Mouse (Mus musculus) regulatory T cell (primary cell): ENCODE data around the gene Myo9b.

ENCODE experiments used
- in situ Hi-C: fragments of 300-600 bp; cut with MboI, MseI; formaldehyde crosslinking; loops from one replicate; pipeline ENCODE4 v1.15.1; 2025; ENCODE audit warnings: high pct_unique_total_duplicates

The Myo9b gene

GRCm38 (mm10) chr8:71366771-71367528 lies 94.4 kb downstream of the Myo9b start, which contains the start of gene Use1:
Gene Use1, plus strand, starts transcription at chr8:71366848.
- in situ Hi-C loops: loop anchor here (5.0 kb wide), 1 partner anchor 95 kb away; the partner anchor contains the start of genes Haus8 and Myo9b

- in situ Hi-C loops: loop anchor here (5.0 kb wide), 1 partner anchor 95 kb away; the partner anchor contains the start of genes Haus8 and Myo9b
These were observed 95.1 kb downstream of the Myo9b start for GRCm38 (mm10) chr8:71367529-71368176.

DNA sequence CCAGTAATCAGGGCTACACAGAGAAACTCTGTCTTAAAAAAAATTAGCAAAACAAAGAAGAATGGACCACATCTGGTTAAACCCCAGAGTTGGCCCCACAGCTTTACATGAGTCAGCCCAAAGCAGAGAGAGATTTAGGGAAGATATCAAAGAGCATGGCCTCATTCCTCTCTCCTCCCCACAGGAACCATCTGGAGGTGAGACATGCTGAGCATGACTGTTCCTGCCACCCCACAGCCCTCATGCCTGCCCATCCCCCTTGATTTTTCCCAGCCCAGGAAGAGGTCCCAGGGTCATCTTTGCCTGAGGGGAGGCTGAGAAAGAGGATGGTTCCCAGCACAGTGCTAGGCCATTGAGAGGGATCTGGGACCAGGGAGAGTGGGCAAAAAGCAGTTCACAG lies 95.9 kb downstream of the Myo9b start:
- in situ Hi-C loops: loop anchor here (5.0 kb wide), 1 partner anchor 96 kb away; the partner anchor contains the start of genes Haus8 and Myo9b

DNA sequence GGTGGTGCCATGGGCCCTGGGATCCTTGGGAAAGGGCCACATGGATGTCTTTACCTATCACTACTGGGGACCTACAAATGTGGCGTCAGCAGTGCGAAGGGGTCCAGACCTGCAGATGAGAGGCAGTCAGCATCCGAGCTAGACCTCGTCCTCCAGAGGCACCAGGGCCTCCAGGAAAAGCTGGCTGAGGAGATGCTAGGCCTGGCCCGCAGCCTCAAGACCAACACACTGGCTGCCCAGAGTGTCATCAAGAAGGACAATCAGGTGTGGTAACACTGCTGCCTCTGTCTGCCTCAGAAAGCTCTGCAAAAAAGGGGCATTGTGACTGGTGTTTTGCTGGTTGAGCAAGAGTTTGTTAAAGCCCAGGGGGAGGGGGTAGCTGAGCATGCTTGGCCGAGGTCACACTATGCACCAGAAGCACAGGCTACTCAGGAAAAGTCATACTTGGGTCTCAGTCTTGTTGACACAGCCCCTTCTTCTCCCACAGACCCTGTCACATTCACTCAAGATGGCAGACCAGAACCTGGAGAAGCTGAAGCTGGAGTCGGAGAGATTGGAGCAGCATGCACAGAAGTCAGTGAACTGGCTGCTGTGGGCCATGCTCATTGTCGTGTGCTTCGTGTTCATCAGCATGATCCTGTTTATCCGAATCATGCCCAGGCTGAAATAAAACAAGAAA lies 96.7 kb downstream of the Myo9b start:
- in situ Hi-C loops: loop anchor here (5.0 kb wide), 1 partner anchor 97 kb away; the partner anchor contains the start of genes Haus8 and Myo9b

- in situ Hi-C loops: loop anchor here (5.0 kb wide), 2 partner anchors 37 to 87 kb away; partner anchors contain the start of gene Ankle1
These were observed 98.3 kb downstream of the Myo9b start for GRCm38 (mm10) chr8:71370711-71371235.

- in situ Hi-C loops: loop anchor here (5.0 kb wide), 2 partner anchors 36 to 86 kb away; partner anchors contain the start of gene Ankle1
These were observed 98.8 kb downstream of the Myo9b start, which contains the start of gene Ocel1 for GRCm38 (mm10) chr8:71371236-71371848. Gene Ocel1, plus strand, starts transcription at chr8:71371298.

- in situ Hi-C loops: loop anchor here (5.0 kb wide), 2 partner anchors 35 to 85 kb away; partner anchors contain the start of gene Ankle1
These were observed 99.9 kb downstream of the Myo9b start for GRCm38 (mm10) chr8:71372427-71372826.

DNA sequence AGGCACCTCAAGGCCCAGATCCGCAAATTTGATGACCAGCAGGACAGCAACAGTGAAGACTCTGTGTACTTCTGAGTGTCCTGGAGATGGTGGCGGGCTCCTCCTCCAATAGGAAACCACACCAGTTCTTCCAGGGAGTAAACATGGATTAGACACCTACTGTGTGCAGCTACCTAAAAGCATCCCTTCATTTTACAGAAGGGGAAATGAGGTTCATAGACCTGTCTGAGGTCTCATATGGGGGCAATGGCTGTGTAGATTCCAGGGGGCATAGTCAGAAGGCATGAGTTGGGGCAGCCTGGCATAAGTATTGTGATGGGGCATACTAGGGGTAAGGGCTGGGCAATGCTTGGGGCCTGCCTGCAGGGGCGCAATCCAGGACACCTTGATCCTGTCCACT lies 100.5 kb downstream of the Myo9b start:
- in situ Hi-C loops: loop anchor here (5.0 kb wide), 2 partner anchors 34 to 84 kb away; partner anchors contain the start of gene Ankle1

DNA sequence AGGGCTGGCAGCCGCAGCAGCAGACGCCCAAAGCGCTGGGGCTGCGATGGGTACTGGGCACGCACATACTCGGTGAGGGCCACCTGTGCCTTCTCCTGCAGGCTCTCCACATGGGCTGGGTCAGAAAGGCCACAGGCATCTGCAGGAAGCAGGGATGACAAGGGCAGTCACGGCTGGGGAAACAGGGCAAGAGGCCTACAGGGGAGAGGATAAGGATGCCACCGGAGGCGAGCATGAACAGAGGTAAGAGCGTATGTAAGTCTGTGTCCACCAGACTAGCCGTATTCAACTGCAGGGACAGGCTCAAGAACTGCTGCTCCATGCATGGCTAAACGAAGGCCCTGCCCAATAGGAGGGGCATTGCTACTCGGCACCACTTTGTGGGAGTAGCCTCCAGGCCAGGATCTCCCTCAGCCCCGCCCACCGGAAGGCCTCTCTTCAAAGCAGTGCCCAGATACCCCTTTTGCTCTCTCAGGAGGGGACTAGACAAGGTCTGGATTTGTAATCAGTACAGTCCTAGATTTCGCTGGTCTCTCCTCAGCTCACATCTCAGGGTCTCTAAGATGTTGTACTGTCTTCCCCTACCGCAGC lies 102.2 kb downstream of the Myo9b start:
- in situ Hi-C loops: loop anchor here (5.0 kb wide), 2 partner anchors 33 to 83 kb away; partner anchors contain the start of gene Ankle1

DNA sequence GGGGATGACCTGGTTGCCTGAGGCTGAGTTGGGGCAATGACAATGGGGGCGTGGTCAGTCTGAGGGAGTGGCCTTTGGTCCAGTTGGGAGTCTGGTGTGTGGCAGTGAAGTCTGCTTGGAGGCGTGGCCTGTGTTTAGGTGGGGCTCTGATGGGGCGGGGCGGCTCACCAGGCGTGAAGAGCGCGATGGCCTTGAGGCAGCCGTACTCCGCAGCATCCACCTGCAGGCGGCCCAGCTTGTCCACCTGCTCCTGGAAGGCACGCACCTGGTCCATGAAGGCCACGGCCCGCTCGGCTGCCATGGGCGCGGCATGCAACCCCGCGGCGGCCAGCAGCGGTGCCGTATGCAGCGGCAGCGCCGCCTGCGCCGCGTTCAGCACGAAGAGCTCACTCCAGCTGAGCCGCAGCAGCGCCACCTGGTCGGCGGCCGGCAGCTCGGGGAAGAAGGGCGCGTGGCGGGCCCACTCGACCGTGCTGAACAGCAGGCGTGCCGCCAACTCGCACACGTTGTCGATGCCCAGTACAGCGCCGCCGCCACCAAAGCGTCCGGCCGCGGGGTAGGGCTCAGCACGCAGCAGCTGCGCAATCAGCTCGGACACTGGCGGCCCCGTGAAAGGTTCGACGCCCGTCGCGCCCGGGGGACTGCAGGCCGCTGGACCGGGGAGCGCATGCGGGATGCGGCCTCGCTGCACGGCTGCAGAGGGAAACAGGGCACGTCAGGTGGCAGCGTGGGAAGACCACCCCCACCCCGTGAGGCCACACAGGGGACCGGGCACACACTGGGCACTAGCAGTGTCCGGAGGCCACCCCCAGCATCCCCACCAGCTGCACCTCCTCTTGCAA lies 103.3 kb downstream of the Myo9b start:
- in situ Hi-C loops: no loop called here

GRCm38 (mm10) chr8:71376423-71377030 lies 104.0 kb downstream of the Myo9b start:
- in situ Hi-C loops: no loop called here

GRCm38 (mm10) chr8:71379008-71379407 lies 106.5 kb downstream of the Myo9b start:
- in situ Hi-C loops: no loop called here

DNA sequence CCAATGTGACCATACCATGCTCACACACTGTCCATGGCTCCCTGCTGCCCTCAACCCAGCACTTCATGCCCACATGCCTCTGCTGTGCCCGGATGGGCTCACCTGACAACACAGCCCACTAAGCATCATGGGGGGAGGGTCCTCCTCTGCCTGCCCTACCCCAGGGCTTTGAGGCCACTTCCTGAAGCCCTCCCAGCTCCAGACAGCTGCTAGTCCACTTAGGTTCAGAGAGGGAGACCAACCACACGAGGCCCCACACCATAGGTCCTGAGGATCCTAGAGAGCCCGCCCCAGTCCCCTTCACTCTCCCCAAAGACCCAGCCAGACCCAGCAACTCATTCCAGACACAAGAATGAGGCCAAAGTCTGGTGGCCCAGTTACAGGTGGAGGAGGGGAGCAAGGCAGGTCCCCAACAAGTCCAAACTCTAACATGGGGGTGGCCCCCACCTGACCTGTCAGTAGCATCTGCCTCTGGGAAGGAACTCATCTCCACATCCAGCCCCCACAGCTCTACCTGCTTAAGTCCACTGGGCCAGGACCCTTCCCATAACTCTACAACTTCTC lies 107.1 kb downstream of the Myo9b start:
- in situ Hi-C loops: no loop called here

DNA sequence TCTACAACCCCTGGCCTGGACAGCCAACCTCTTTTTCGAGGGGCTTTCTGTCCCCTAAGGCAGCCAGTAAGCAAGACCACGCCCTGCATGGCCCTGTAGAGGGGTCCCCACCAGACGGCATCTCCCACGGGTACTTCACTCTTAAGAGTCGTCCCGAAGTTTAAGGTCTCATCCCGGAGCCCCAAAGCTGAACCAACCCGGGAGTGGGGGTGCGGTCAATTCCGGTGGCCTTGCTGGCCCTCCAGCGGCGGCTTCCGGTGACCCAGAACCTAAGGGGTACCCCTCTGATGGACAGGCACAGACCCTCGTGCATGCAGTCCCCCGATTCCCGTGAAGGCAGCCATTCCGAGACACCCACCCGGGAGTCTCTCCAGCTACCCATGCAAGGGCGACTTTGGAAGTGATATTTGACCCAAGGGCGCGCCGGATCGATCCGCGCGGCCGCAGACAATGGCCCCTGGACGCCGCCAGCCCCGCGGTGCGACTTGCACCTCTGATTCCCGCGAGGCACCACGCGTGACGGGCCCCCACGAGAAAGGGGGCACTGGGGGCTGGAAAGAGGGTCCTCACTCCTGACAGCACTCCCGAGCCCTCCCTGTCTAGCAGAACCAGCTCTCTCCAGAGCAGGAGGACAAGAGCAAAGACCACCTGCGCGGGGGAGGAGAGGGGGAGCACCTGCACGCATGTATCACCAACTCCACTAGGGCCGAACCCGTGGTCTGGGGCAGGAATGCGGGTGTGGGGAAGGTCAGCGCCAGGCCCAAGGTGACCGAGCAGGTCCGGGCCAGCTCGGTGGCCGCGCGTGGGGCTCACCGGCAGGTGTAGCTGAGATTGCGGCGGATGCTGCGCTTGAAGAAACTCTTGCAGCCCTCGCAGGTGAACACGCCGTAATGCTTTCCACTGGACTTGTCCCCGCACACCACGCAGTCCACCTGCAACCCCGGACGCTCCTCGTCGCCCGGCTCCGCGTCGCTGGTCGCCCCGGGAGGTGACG lies 108.0 kb downstream of the Myo9b start:
- in situ Hi-C loops: no loop called here

GRCm38 (mm10) chr8:71381421-71381970 lies 109.0 kb downstream of the Myo9b start, which contains the start of gene Nr2f6:
Gene Nr2f6, minus strand, starts transcription at chr8:71381960.
- in situ Hi-C loops: no loop called here

- in situ Hi-C loops: no loop called here
These were observed 109.8 kb downstream of the Myo9b start for GRCm38 (mm10) chr8:71381971-71382961.
